Mouse (Mus musculus): ENCODE results near the gene Gm20388. TPM values are rescaled to one million over a fixed set of nuclear protein-coding genes. Genes with fewer than 3 reads are reported as not detected.
A peak's percentile ranks its signal among the peaks of the same experiment; 100 is the strongest.

Gm20388 gene
- polyA plus RNA-seq, 1 experiment from 2014 or later, result not detected

- H3K27ac ChIP-seq (replicated peaks in 1 of 2; ENCODE audit: control insufficient read depth in 1 of 2, insufficient read depth in 1 of 2, low read depth in 2 of 2, low read length in 2 of 2), result no peak overlapping the region
- ATAC-seq (ENCODE audit: insufficient number of reproducible peaks, insufficient read depth, low FRiP score, low read depth), result no peak
- no peak overlapping the region; the same call in 1 of the 2 replicates for H3K9ac ChIP-seq (ENCODE audit: low read length)
- WGBS, result 8% methylated on average over 32 of the region's 32 CpGs
- no peak overlapping the region for H3K4me3 ChIP-seq (ENCODE audit: control insufficient read depth in 1 of 2, insufficient read depth in 1 of 2, low read depth in 1 of 2, low read length in 2 of 2)
- no peaks in the 10 kb centered on the region for H3K36me3 ChIP-seq (ENCODE audit: control insufficient read depth, insufficient read depth, low read length)
- H3K27me3 ChIP-seq (ENCODE audit: control insufficient read depth, insufficient read depth, low read length), result peaks cover 90% of the 10 kb centered on the region
- no peak overlapping the region for H3K4me2 ChIP-seq (ENCODE audit: low read length)
- H3K4me1 ChIP-seq (ENCODE audit: control insufficient read depth in 2 of 2, insufficient read depth in 2 of 2, low read length in 2 of 2), result peaks cover 0 to 7% of the 10 kb centered on the region in 2 experiments; a peak in 3 of 4 replicates
- no peaks in the 10 kb centered on the region for H3K9me3 ChIP-seq (ENCODE audit: control insufficient read depth, low read length)
Observed at GRCm38 (mm10) chr8:121089631-121090380, 1179.2 kb downstream of the Gm20388 start.

DNA sequence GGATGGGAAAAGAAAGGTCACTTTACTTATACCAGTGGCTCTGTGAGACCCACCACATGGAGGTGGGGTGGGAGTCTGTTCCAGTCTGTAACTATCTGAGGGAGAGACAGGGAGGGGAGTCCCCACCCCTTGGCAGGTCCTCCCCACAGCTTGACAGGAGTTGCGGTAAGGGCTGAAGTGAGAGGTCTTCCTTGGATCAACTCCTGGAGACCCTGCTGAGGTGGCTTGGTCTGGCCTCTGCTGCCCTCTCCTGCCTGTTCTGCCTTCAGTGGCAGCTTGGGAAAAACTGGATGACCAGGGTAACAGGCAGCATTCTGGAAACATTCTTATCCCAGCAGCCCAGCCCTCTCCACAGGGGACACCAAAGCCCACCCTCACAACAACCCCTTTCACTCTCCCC, 1180.1 kb downstream of the Gm20388 start:
- no peaks in the 10 kb centered on the region for H3K36me3 ChIP-seq (ENCODE audit: control insufficient read depth, insufficient read depth, low read length)
- no peak overlapping the region for H3K4me3 ChIP-seq (ENCODE audit: control insufficient read depth in 1 of 2, insufficient read depth in 1 of 2, low read depth in 1 of 2, low read length in 2 of 2)
- no peak overlapping the region for H3K9ac ChIP-seq (ENCODE audit: low read length)
- no peak overlapping the region for H3K27ac ChIP-seq (replicated peaks in 1 of 2; ENCODE audit: control insufficient read depth in 1 of 2, insufficient read depth in 1 of 2, low read depth in 2 of 2, low read length in 2 of 2)
- ATAC-seq (ENCODE audit: insufficient number of reproducible peaks, insufficient read depth, low FRiP score, low read depth), result no peak
- peaks cover 85% of the 10 kb centered on the region for H3K27me3 ChIP-seq (ENCODE audit: control insufficient read depth, insufficient read depth, low read length)
- H3K9me3 ChIP-seq (ENCODE audit: control insufficient read depth, low read length), result no peaks in the 10 kb centered on the region
- no peak overlapping the region for H3K4me2 ChIP-seq (ENCODE audit: low read length)
- 0% methylated on average over 1 of the region's 1 CpGs for WGBS
- peaks cover 0 to 5% of the 10 kb centered on the region in 2 experiments; a peak in 1 of 4 replicates for H3K4me1 ChIP-seq (ENCODE audit: control insufficient read depth in 2 of 2, insufficient read depth in 2 of 2, low read length in 2 of 2)

DNA sequence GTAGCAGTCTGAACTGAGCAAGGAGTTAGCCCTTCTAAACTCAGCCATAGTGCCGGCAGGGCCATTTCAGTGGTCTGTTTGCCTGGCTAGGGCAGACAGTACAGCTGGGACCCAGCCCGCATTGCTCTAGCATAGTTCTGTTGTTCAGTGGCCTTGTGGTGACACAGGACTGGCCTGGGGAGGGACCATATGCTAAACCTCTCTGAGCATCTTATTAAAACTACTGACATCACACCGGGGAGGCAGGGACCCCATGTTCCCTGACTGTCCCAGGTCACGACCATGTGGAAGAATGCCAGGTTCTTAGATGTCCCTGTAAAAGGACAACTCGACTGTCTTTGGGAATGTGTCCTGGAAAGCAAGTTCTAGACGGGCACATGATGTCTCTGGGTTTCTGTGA, 1181.5 kb downstream of the Gm20388 start:
- H3K4me2 ChIP-seq (ENCODE audit: low read length), result no peak overlapping the region
- no peak overlapping the region for H3K4me3 ChIP-seq (ENCODE audit: control insufficient read depth in 1 of 2, insufficient read depth in 1 of 2, low read depth in 1 of 2, low read length in 2 of 2)
- H3K36me3 ChIP-seq (ENCODE audit: control insufficient read depth, insufficient read depth, low read length), result peaks cover 3% of the 10 kb centered on the region
- H3K9ac ChIP-seq (ENCODE audit: low read length), result peak overlapping the region; percentile 28; the same call in 1 of the 2 replicates
- peaks cover 75% of the 10 kb centered on the region for H3K27me3 ChIP-seq (ENCODE audit: control insufficient read depth, insufficient read depth, low read length)
- ATAC-seq (ENCODE audit: insufficient number of reproducible peaks, insufficient read depth, low FRiP score, low read depth), result no peak
- H3K9me3 ChIP-seq (ENCODE audit: control insufficient read depth, low read length), result no peaks in the 10 kb centered on the region
- peaks cover 0 to 5% of the 10 kb centered on the region in 2 experiments; a peak in 1 of 4 replicates for H3K4me1 ChIP-seq (ENCODE audit: control insufficient read depth in 2 of 2, insufficient read depth in 2 of 2, low read length in 2 of 2)
- WGBS, result 23% methylated on average over 6 of the region's 6 CpGs
- no peak overlapping the region for H3K27ac ChIP-seq (replicated peaks in 1 of 2; ENCODE audit: control insufficient read depth in 1 of 2, insufficient read depth in 1 of 2, low read depth in 2 of 2, low read length in 2 of 2)

GRCm38 (mm10) chr8:121092627-121093026, 1182.0 kb downstream of the Gm20388 start:
- ATAC-seq (ENCODE audit: insufficient number of reproducible peaks, insufficient read depth, low FRiP score, low read depth), result peak; percentile 27; the same call in 1 of the 2 replicates

GRCm38 (mm10) chr8:121093496-121093895, 1182.9 kb downstream of the Gm20388 start:
- Histone ChIP-seq H3K4me1 (ENCODE audit: control insufficient read depth in 2 of 2, insufficient read depth in 2 of 2, low read length in 2 of 2) (peaks cover 0 to 5% of the 10 kb centered on the region in 2 experiments; a peak in 1 of 4 replicates), H3K9ac (ENCODE audit: low read length) (no peak overlapping the region), H3K36me3 (ENCODE audit: control insufficient read depth, insufficient read depth, low read length) (peaks cover 17% of the 10 kb centered on the region), H3K27ac (replicated peaks in 1 of 2; ENCODE audit: control insufficient read depth in 1 of 2, insufficient read depth in 1 of 2, low read depth in 2 of 2, low read length in 2 of 2) (no peak overlapping the region), H3K27me3 (ENCODE audit: control insufficient read depth, insufficient read depth, low read length) (peaks cover 61% of the 10 kb centered on the region), H3K9me3 (ENCODE audit: control insufficient read depth, low read length) (no peaks in the 10 kb centered on the region), H3K4me2 (ENCODE audit: low read length) (no peak overlapping the region), H3K4me3 (ENCODE audit: control insufficient read depth in 1 of 2, insufficient read depth in 1 of 2, low read depth in 1 of 2, low read length in 2 of 2) (no peak overlapping the region)
- WGBS, result 62% methylated on average over 6 of the region's 6 CpGs
- ATAC-seq (ENCODE audit: insufficient number of reproducible peaks, insufficient read depth, low FRiP score, low read depth), result no peak

More at GRCm38 (mm10) chr8:121092627-121093026, 1182.0 kb downstream of the Gm20388 start:
- peak overlapping the region; percentile 28; the same call in 1 of the 2 replicates for H3K9ac ChIP-seq (ENCODE audit: low read length)
- H3K9me3 ChIP-seq (ENCODE audit: control insufficient read depth, low read length), result no peaks in the 10 kb centered on the region
- no peak overlapping the region for H3K27ac ChIP-seq (replicated peaks in 1 of 2; ENCODE audit: control insufficient read depth in 1 of 2, insufficient read depth in 1 of 2, low read depth in 2 of 2, low read length in 2 of 2)
- H3K4me3 ChIP-seq (ENCODE audit: control insufficient read depth in 1 of 2, insufficient read depth in 1 of 2, low read depth in 1 of 2, low read length in 2 of 2), result no peak overlapping the region
- peaks cover 70% of the 10 kb centered on the region for H3K27me3 ChIP-seq (ENCODE audit: control insufficient read depth, insufficient read depth, low read length)
- WGBS, result 0% methylated on average over 16 of the region's 16 CpGs
- H3K4me1 ChIP-seq (ENCODE audit: control insufficient read depth in 2 of 2, insufficient read depth in 2 of 2, low read length in 2 of 2), result peaks cover 0 to 5% of the 10 kb centered on the region in 2 experiments; a peak in 1 of 4 replicates
- H3K4me2 ChIP-seq (ENCODE audit: low read length), result no peak overlapping the region
- peaks cover 8% of the 10 kb centered on the region for H3K36me3 ChIP-seq (ENCODE audit: control insufficient read depth, insufficient read depth, low read length)

DNA sequence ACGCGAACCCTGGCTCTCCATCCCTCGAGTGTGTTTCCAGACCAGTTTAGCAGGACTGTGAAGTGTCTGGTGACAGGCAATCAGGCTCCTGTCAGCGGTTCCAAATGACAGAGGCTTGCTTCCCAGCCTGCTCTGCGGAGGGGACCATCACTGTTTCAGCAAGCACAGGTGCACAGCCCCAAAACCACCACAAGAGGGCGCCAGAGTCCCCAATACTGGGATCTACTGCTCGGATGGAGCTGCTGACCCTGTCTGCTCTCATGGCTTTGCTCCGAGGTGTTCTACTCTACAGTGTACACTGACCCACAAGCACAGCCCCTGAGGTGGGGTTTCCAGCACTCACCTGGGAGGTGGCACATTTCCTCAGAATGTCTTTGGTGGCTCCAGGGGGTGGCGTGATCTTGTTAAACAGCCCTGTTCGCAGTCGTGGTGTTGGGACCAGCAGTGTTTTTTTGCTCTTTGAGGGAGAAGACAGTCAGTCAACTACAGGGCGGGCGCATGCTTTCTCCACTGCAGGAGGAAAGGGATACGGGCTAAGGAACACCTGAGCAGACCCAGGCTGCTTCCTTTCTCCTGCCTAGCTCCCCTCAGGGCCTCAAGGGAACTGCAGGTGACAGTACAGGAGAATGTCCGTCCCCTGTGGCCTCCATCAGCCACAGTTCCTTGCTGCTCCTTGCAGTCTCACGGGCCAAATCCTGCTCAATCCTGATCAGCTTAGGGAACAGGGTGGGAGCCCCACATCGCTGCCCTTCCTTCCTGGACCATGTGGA, 1193.6 kb downstream of the Gm20388 start:
- no peak overlapping the region for H3K9ac ChIP-seq (ENCODE audit: low read length)
- H3K4me2 ChIP-seq (ENCODE audit: low read length), result no peak overlapping the region
- peaks cover 5% of the 10 kb centered on the region; the same call in 1 of the 2 replicates for H3K27me3 ChIP-seq (ENCODE audit: control insufficient read depth, insufficient read depth, low read length)
- H3K9me3 ChIP-seq (ENCODE audit: control insufficient read depth, low read length), result no peaks in the 10 kb centered on the region
- H3K36me3 ChIP-seq (ENCODE audit: control insufficient read depth, insufficient read depth, low read length), result peaks cover 61% of the 10 kb centered on the region
- H3K4me1 ChIP-seq (ENCODE audit: control insufficient read depth in 2 of 2, insufficient read depth in 2 of 2, low read length in 2 of 2), result peaks cover 3 to 23% of the 10 kb centered on the region in 2 experiments; a peak in 3 of 4 replicates
- 42% methylated on average over 17 of the region's 17 CpGs for WGBS
- ATAC-seq (ENCODE audit: insufficient number of reproducible peaks, insufficient read depth, low FRiP score, low read depth), result peak; percentile 41; the same call in 1 of the 2 replicates
- no peak overlapping the region for H3K27ac ChIP-seq (replicated peaks in 1 of 2; ENCODE audit: control insufficient read depth in 1 of 2, insufficient read depth in 1 of 2, low read depth in 2 of 2, low read length in 2 of 2)
- no peak overlapping the region for H3K4me3 ChIP-seq (ENCODE audit: control insufficient read depth in 1 of 2, insufficient read depth in 1 of 2, low read depth in 1 of 2, low read length in 2 of 2)

Data from heart, embryonic 14.5 days (tissue).